Mouse (Mus musculus) neutrophil, adult 5-6 weeks (primary cell): ENCODE measurements around the gene Nup93. TPM values are rescaled to one million over a fixed set of nuclear protein-coding genes. Genes with fewer than 3 reads are reported as not detected.
"Not testable (repeated sequence)": the region's sequence is repeated elsewhere in the genome, so short reads cannot be mapped to it uniquely, and the experiment has no call there.

Experiments
- ATAC-seq: fragments of 151-379, 151-347 bp; 2 replicates; pipeline ENCODE4 v1.8.0; 2017; ENCODE audit warnings: mild to moderate bottlenecking, moderate TSS enrichment; ENCODE audit not compliant: insufficient number of reproducible peaks, poor library complexity, low FRiP score, severe bottlenecking; ENCODE audit errors: extremely low read depth
- total RNA-seq: library from RNA; stranded (forward); fragments of 200-1000 nt; gene quantifications from 2 replicates; pipeline ENCODE4 v1.2.3, GENCODE M21; 2017

Gene Nup93
- total RNA-seq: 13.6 and 14.1 TPM in 2 replicates

GRCm38 (mm10) chr8:94214252-94215173 is at the start of gene Nup93:
TSS of gene Nup93 (plus strand) at chr8:94214564.
- ATAC-seq: peak; percentile 83

DNA sequence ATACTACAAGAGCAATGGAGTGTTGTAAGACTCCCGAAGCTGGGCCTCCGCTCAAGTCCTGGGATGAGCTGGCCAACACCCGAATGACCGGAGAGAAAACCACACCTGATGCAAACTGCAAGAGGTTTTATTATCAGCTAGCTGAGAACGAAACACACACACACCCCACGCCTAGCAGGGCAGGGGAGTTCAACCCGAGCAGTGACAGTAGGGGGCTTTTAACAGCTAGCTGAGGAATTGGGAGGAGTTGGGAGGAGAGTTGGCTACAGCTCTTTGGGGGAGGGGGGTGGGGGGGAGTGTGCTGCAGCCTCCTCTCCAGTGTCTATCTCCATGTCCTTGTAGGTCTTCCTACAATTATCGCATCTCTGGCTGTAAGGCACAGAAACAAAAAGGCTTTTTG is 48.6 kb upstream of the Nup93 start:
- not testable (repeated sequence) for ATAC-seq

DNA sequence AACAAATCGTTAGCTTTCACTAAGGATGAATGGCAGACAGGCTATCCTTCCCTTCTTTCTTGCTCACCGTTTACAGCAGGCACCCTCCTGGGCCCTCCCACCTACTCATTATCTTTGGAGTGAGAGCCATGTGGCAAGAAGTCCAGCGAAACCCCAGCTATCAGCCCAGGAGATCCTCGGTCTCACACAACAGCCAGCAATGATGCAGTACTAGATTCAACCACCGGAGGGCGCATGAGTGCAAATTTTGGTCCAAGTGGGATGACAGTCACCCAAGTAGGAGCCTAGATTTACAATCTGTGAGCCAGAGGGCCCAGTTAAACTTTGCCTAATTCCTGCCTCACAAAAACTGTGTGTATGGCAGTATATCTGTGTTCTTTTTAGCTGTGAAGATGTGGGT is 47.1 kb upstream of the Nup93 start:
- peak; percentile 75 for ATAC-seq

- ATAC-seq: no peak
Observed at GRCm38 (mm10) chr8:94169547-94169946, 44.8 kb upstream of the Nup93 start.

- ATAC-seq: no peak
Observed at GRCm38 (mm10) chr8:94171321-94171755, 43.0 kb upstream of the Nup93 start.

DNA sequence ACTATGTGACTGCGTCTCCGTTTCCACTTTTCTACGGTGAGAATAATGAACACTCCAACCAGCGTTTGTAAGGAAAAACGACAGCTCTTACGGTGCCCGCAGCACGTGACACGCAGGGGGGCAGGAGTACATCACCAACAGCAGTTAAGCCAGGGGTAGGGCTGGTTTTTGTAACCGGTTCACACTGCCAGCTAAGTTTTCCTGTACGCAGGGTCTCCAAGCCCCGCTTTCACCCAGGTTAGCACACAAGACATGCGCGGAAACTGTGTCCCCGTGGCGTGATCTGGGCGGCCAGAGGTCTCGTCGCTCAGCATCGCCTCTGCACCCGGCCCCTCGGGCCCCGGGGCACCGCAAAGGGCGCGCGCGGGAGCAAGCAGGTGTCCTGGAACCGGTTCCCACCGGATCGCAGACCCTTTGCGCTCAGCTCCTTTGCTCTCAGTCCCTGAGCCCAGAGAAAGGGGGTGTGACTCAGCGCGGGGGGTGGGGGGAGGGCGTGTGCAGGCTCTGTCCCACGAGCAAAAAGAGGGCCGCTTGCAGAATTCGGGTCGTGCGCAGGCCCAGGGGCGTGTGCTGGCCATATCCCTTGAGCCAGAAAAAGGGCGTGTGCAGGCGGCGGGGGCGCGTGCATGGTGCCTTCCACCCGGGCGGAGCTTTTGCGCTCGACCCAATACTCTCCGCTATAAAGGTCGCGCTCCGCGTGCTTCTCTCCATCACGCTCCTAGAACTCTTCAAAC is 42.1 kb upstream of the Nup93 start, which contains the start of gene Mt2:
Gene Mt2 (plus strand): TSS at position 590 of the 734 bp plus-strand sequence.
- no peak for ATAC-seq

DNA sequence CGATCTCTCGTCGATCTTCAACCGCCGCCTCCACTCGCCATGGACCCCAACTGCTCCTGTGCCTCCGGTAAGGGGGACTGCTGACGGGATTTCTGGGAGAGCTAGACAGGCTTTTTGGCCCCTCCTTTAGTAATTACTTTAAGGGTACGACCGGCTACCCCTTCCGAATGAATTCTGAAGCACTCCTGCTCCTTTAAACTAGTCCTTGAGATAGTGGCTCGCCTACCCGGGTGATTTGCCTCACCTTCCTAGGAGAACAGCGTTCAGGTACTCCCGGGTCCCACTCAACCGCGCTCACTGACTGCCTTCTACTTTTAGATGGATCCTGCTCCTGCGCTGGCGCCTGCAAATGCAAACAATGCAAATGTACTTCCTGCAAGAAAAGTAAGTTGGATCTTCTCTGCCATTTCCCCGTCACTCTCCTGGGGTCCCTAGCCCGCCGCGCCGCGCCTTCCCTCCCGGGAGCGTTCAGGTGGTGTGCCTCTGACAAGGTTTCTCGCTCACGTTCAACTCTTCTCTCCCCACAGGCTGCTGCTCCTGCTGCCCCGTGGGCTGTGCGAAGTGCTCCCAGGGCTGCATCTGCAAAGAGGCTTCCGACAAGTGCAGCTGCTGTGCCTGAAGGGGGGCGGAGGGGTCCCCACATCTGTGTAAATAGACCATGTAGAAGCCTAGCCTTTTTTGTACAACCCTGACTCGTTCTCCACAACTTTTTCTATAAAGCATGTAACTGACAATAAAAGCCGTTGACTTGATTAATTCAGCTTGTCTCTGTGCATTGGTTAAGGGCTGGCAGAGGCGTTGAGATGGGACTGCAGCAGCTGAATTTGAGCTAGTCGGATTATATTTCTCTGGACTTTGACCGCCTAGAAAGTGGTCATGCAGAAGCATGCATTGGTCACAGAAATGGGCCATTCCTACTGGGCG is 41.3 kb upstream of the Nup93 start:
- ATAC-seq: no peak

- ATAC-seq: no peak
Observed at GRCm38 (mm10) chr8:94173848-94174403, 40.4 kb upstream of the Nup93 start.

GRCm38 (mm10) chr8:94174619-94175213 is 39.6 kb upstream of the Nup93 start:
- no peak for ATAC-seq

DNA sequence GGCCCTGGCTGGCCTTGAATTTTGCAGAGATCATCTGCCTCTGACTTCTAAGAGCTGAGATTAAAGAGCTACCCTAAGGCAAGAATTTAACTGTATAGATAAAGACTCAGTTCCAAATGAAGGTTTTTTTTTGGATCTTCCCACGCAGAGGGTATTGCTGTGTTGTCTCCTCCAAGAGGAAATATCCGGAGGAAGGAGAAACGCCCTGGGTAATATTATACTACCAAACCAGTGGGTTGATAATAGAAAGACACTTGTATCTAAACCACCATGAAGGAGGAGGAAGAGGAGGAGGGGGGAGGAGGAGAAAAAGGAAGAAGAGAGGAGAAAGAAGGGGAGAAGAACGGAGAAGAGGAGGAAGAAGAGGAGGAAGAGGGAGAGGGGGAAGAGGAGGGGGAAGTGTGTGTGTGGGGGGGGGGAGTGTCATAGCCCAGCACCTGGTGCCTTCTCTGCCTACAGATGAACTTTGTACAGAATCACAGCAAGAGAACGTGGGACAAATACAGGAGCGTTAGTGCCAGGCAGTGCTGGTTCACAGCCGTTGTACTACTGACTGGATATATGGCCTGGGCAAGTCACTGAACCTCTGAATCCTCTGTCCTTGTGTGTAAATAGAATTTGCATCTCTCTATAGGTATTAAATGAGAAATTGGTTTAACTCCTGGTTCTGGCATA is 36.5 kb upstream of the Nup93 start:
- ATAC-seq: no peak

- ATAC-seq: peak; percentile 57
Observed at GRCm38 (mm10) chr8:94178857-94179712, 35.3 kb upstream of the Nup93 start, which contains the start of gene Mt1. TSS of gene Mt1 (plus strand) at chr8:94179082.

DNA sequence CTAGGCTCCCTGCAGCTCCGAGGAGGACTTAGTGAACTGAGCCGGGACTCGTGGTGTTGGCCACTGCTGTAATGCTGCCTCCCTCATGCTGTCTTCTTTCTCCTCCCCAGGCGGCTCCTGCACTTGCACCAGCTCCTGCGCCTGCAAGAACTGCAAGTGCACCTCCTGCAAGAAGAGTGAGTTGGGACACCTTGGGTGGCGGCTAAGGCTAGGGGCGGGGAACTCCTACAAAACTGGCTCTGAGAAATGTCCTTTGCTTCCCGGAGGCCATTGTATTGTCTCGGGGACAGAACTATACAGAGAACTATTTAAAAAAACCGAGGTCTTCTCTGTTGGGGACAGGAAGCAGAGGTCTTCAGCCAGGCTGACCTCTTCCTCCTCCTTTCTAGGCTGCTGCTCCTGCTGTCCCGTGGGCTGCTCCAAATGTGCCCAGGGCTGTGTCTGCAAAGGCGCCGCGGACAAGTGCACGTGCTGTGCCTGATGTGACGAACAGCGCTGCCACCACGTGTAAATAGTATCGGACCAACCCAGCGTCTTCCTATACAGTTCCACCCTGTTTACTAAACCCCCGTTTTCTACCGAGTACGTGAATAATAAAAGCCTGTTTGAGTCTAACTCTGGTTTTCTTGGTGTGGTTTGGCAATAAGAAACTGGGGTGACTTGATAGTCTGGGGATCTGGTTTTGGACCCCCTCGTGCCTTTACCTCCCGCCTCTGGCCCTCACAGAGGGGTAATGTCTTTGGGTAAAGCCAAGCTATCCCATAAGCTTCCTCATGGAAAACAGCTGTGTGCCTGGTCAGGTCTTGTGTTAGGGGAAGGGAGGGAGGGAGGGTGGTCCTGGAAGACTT is 34.4 kb upstream of the Nup93 start:
- no peak for ATAC-seq

GRCm38 (mm10) chr8:94180561-94180908 is 33.8 kb upstream of the Nup93 start:
- no peak for ATAC-seq

DNA sequence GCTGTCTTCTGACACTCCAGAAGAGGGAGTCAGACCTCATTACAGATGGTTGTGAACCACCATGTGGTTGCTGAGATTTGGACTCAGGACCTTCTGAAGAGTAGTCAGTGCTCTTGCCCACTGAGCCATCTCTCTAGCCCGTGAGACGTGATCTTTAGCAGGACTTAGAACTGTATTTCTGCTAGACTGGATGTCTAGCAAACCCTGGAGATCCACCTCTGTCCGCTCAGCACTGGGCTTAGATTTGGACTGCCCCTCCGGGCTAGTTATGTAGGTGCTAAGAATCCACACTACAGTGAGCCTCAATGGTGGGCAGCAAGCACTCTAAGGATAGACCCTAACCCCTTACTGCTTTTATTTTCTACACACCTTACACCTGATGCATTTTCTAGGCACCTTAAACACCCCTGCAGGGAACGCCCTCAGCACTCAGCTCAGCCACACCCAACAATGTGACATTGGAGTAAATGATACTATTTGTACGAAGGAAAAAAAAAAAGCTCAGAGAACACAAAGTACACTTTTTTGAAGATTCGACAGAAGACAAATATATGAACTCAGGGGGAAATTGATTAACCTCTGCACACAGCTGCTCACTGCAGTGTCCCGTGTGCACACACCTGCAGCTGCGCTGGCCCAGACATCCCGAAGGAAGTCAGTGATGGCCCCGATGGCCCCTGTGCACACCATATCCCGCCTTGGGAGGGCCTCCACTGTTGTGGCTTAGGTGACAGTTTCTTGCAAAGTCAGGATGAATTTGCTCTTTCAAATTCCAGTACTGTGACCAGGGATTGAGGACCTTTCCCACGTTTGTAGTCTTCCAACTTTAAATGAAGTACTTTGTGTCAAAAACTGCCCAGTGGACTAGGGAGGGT is 32.1 kb upstream of the Nup93 start:
- ATAC-seq: no peak

GRCm38 (mm10) chr8:94183117-94183516 is 31.2 kb upstream of the Nup93 start:
- peak; percentile 50 for ATAC-seq
